Mouse (Mus musculus) CH12.LX (cell line): ENCODE data around the gene Rab23. TPM values are rescaled to one million over a fixed set of nuclear protein-coding genes. Genes with fewer than 3 reads are reported as not detected.

Experiments used
- DNase-seq: peaks from one replicate; pipeline ENCODE4 v3.0.0-alpha.2; 2013; ENCODE audit errors: extremely low read depth
- H3K27ac ChIP-seq: 2 replicates; pipeline ENCODE4 v1.5.1; 2012; ENCODE audit warnings: low read depth, mild to moderate bottlenecking, control low read depth, moderate library complexity; ENCODE audit not compliant: insufficient read depth
- H3K27me3 ChIP-seq: replicated peaks from 2 replicates; pipeline ENCODE3; 2012; ENCODE audit warnings: inconsistent platforms
- H3K36me3 ChIP-seq, 2 experiments: replicated peaks in 1 of 2; 2 replicates each; pipeline versions ENCODE3 to v1.6.1; 2012; ENCODE audit warnings: inconsistent platforms in 1 of 2, low read length in 1 of 2, mild to moderate bottlenecking in 1 of 2, mixed read lengths in 1 of 2, moderate library complexity in 1 of 2; ENCODE audit not compliant: control insufficient read depth in 1 of 2, insufficient read depth in 1 of 2
- H3K4me1 ChIP-seq, 2 experiments: 2 replicates each; pipeline ENCODE4 v1.6.1; 2012; ENCODE audit warnings: inconsistent platforms in 1 of 2, moderate library complexity in 1 of 2; ENCODE audit not compliant: insufficient read depth in 2 of 2, control insufficient read depth in 1 of 2
- H3K4me2 ChIP-seq: 2 replicates; pipeline ENCODE4 v1.6.1; 2012; ENCODE audit warnings: low read depth, mild to moderate bottlenecking, control low read depth; ENCODE audit not compliant: poor library complexity, insufficient read depth, severe bottlenecking
- H3K4me3 ChIP-seq, 3 experiments: fragments of 150-350 bp in 1 of 3; sonication (generic) in 1 of 3; replicated peaks in 1 of 3; 2 replicates each; pipeline versions ENCODE3 to v1.5.1; 2011 to 2012; ENCODE audit warnings: low read depth in 2 of 3, low read length in 2 of 3, mild to moderate bottlenecking in 2 of 3, moderate library complexity in 2 of 3, control low read depth in 1 of 3, improper control_type of control experiment in 1 of 3, inconsistent platforms in 1 of 3, mixed read lengths in 1 of 3; ENCODE audit not compliant: poor library complexity in 1 of 3
- H3K79me2 ChIP-seq: replicated peaks from 2 replicates; pipeline ENCODE4 v1.6.1; 2012; ENCODE audit warnings: mild to moderate bottlenecking, moderate library complexity; ENCODE audit not compliant: control insufficient read depth, poor library complexity, insufficient read depth, severe bottlenecking; ENCODE audit errors: extremely low read depth
- H3K9ac ChIP-seq: 2 replicates; pipeline ENCODE4 v1.6.1; 2012; ENCODE audit warnings: low read depth, mild to moderate bottlenecking, control low read depth, moderate library complexity; ENCODE audit not compliant: insufficient read depth
- H3K9me3 ChIP-seq: replicated peaks from 2 replicates; pipeline ENCODE3; 2012; ENCODE audit warnings: low read length, inconsistent platforms, mixed read lengths
- CHD1 ChIP-seq: IDR thresholded peaks from 2 replicates; pipeline ENCODE4 v1.6.1; 2012; ENCODE audit warnings: low read depth, low read length, improper control_type of control experiment, inconsistent platforms
- CHD2 ChIP-seq: IDR thresholded peaks from 2 replicates; pipeline ENCODE4 v1.6.1; 2011; ENCODE audit warnings: low read length, improper control_type of control experiment
- CTCF ChIP-seq, 2 experiments: IDR thresholded peaks in 1 of 2; conservative IDR thresholded peaks in 1 of 2; 2 replicates each; pipeline ENCODE4 v1.5.1; 2011 to 2012; ENCODE audit warnings: low read depth in 2 of 2, low read length in 2 of 2, improper control_type of control experiment in 1 of 2, inconsistent platforms in 1 of 2, mild to moderate bottlenecking in 1 of 2, moderate library complexity in 1 of 2
- E2F4 ChIP-seq: IDR thresholded peaks from 2 replicates; pipeline ENCODE4 v1.6.1; 2011; ENCODE audit warnings: low read depth, low read length, improper control_type of control experiment; ENCODE audit not compliant: insufficient replicate concordance
- ELF1 ChIP-seq: IDR thresholded peaks from 2 replicates; pipeline ENCODE4 v1.6.1; 2014; ENCODE audit warnings: low read depth, mild to moderate bottlenecking, inconsistent platforms, low read length, improper control_type of control experiment
- JUN ChIP-seq: IDR thresholded peaks from 2 replicates; pipeline ENCODE4 v1.6.1; 2011; ENCODE audit warnings: low read depth, mild to moderate bottlenecking, low read length, improper control_type of control experiment, moderate library complexity; ENCODE audit not compliant: insufficient read depth
- JUND ChIP-seq: conservative IDR thresholded peaks from 2 replicates; pipeline ENCODE4 v1.6.1; 2011; ENCODE audit warnings: low read depth, low read length, improper control_type of control experiment
- MAFK ChIP-seq: IDR thresholded peaks from 2 replicates; pipeline ENCODE4 v1.6.1; 2011; ENCODE audit warnings: low read length, improper control_type of control experiment; ENCODE audit not compliant: insufficient replicate concordance
- MAX ChIP-seq: IDR thresholded peaks from 2 replicates; pipeline ENCODE4 v1.6.1; 2011; ENCODE audit warnings: low read length, improper control_type of control experiment
- MAZ ChIP-seq: IDR thresholded peaks from 2 replicates; pipeline ENCODE4 v1.6.1; 2012; ENCODE audit warnings: low read depth, mild to moderate bottlenecking, inconsistent platforms, low read length, improper control_type of control experiment, moderate library complexity
- NRF1 ChIP-seq: IDR thresholded peaks from 2 replicates; pipeline ENCODE4 v1.6.1; 2014; ENCODE audit warnings: low read depth, mild to moderate bottlenecking, inconsistent platforms, low read length, improper control_type of control experiment, moderate library complexity
- PAX5 ChIP-seq: IDR thresholded peaks from 2 replicates; pipeline ENCODE4 v1.6.1; 2012; ENCODE audit warnings: low read length, inconsistent platforms, mixed read lengths
- POLR2A ChIP-seq: IDR thresholded peaks from 2 replicates; pipeline ENCODE4 v1.6.1; 2011; ENCODE audit warnings: low read depth, mild to moderate bottlenecking, improper control_type of control experiment, low read length
- RAD21 ChIP-seq: IDR thresholded peaks from 2 replicates; pipeline ENCODE4 v1.6.1; 2011; ENCODE audit warnings: low read depth, mild to moderate bottlenecking, low read length, improper control_type of control experiment, moderate library complexity
- SIN3A ChIP-seq: IDR thresholded peaks from 2 replicates; pipeline ENCODE4 v1.6.1; 2012; ENCODE audit warnings: low read length, improper control_type of control experiment, inconsistent platforms
- SMC3 ChIP-seq: IDR thresholded peaks from 2 replicates; pipeline ENCODE4 v1.6.1; 2011; ENCODE audit warnings: low read depth, low read length, improper control_type of control experiment
- UBTF ChIP-seq: IDR thresholded peaks from 2 replicates; pipeline ENCODE4 v1.6.1; 2012; ENCODE audit warnings: low read depth, mild to moderate bottlenecking, inconsistent platforms, low read length, improper control_type of control experiment, moderate library complexity
- ZKSCAN1 ChIP-seq: IDR thresholded peaks from 2 replicates; pipeline ENCODE4 v1.6.1; 2012; ENCODE audit warnings: low read depth, inconsistent platforms, low read length, improper control_type of control experiment, borderline replicate concordance
- ZMIZ1 ChIP-seq: IDR thresholded peaks from 2 replicates; pipeline ENCODE4 v1.6.1; 2012; ENCODE audit warnings: low read depth, mild to moderate bottlenecking, inconsistent platforms, low read length, improper control_type of control experiment
- ZNF384 ChIP-seq: IDR thresholded peaks from 2 replicates; pipeline ENCODE4 v1.6.1; 2012; ENCODE audit warnings: low read depth, low read length, improper control_type of control experiment, inconsistent platforms
- dilution Hi-C: fragments of 300-500 bp; cut with MboI; formaldehyde crosslinking; loops from 2 replicates; pipeline ENCODE4 v1.14.3; 2020; ENCODE audit warnings: low sequenced_read_pairs; ENCODE audit not compliant: extremely low pct_unique_long_range_greater_than_20kb, extremely low pct_ligation_motif_present
- in situ Hi-C: fragments of 300-500 bp; cut with MboI; formaldehyde crosslinking; loops from 3 replicates; pipeline ENCODE4 v1.14.3; 2019; ENCODE audit warnings: low sequenced_read_pairs, low pct_ligation_motif_present, low pct_unique_long_range_greater_than_20kb, mixed read lengths
- polyA plus RNA-seq: library from polyadenylated mRNA; unstranded; fragments of >175 nt; gene quantifications from 2 replicates; pipeline ENCODE4 v1.2.1, GENCODE M21; 2012; ENCODE audit warnings: low read depth; ENCODE audit not compliant: insufficient read length
- total RNA-seq, 2 experiments: library from RNA; depleted of rRNA; stranded (reverse); fragments of 300-350 nt in 1 of 2; fragments of >200 nt in 1 of 2; gene quantifications; 2 replicates each; pipeline ENCODE4 v1.2.3; 2012 to 2014

The Rab23 gene
- total and polyA plus RNA-seq, 3 experiments: 5.8 to 17.6 (median 6.7) TPM

DNA sequence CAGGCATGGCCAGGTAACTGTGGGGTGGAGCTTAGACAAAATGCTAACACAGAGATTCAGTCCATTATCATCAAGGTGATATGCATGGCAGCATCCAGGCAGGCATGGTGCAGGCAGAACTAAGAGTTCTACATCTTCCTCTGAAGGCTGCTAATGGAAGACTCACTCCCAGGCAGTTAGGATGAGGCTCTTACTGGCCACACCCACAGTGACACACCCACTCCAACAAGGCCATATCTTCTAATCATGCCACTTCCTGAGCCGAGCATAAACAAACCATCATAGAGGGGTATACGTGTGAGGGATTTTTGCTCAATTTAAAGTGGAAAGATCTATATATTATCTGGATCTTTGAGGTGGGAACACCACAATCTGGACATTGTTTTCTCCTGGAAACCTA is 10.1 kb upstream of the Rab23 start:
- in situ Hi-C loops: no loop called here
- Histone ChIP-seq H3K9me3 (no peaks in the 10 kb centered on the region), H3K27me3 (no peaks in the 10 kb centered on the region), H3K4me1 (peaks cover 6 to 8% of the 10 kb centered on the region in 2 experiments), H3K4me2 (no peak overlapping the region), H3K79me2 (no peaks in the 10 kb centered on the region), H3K27ac (no peak overlapping the region), H3K36me3 (no peaks in the 10 kb centered on the region), H3K4me3 (no peak overlapping the region), H3K9ac (no peak overlapping the region)
- no peak for DNase-seq
- TF ChIP-seq CTCF (conservative IDR thresholded peaks at IDR 0.05 in 1 of 2, IDR thresholded peaks at IDR 0.05 in 1 of 2; ENCODE audit: low read depth in 2 of 2, low read length in 2 of 2): no peak
- TF ChIP-seq JUN: no peak
- TF ChIP-seq ELF1: no peak
- no peak for TF ChIP-seq CHD2
- no peak for TF ChIP-seq NRF1
- TF ChIP-seq MAZ: no peak
- no peak for TF ChIP-seq SMC3
- no peak for TF ChIP-seq POLR2A
- TF ChIP-seq ZNF384: no peak
- no peak for TF ChIP-seq UBTF
- no peak for TF ChIP-seq JUND
- TF ChIP-seq MAX: no peak
- TF ChIP-seq PAX5: no peak
- no peak for TF ChIP-seq ZMIZ1
- no peak for TF ChIP-seq CHD1
- TF ChIP-seq RAD21: no peak
- no peak for TF ChIP-seq SIN3A
- no peak for TF ChIP-seq E2F4
- TF ChIP-seq MAFK: no peak
- dilution Hi-C loops: no loop called here

DNA sequence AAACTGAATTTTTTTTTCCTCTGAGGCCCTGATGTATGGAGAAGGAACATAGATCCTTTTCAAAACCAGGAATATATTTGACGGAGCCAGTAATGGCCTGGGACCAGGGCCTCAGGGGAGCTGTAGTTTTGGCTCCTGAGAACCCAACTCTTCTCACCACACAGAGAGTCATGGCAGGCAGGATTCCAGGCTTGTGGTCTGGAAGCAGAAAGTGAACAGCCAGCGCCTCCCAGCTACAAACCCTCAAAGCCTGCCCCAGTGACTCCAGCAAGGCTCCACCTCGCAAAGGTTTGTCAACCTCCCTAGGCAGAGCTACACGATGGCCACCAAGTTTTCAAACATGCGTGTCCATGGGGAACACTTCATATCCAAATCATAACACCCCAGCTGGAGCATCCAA is 7.7 kb upstream of the Rab23 start:
- dilution Hi-C loops: no loop called here
- peaks cover 6 to 8% of the 10 kb centered on the region in 2 experiments for H3K4me1 ChIP-seq
- DNase-seq: no peak
- no peaks in the 10 kb centered on the region for H3K36me3 ChIP-seq
- in situ Hi-C loops: no loop called here
- H3K79me2 ChIP-seq: no peaks in the 10 kb centered on the region
- H3K27ac ChIP-seq: no peak overlapping the region
- no peaks in the 10 kb centered on the region for H3K9me3 ChIP-seq
- no peak overlapping the region for H3K4me3 ChIP-seq
- TF ChIP-seq ELF1 (no peak), ZKSCAN1 (no peak), POLR2A (no peak), CTCF (conservative IDR thresholded peaks at IDR 0.05 in 1 of 2, IDR thresholded peaks at IDR 0.05 in 1 of 2; ENCODE audit: low read depth in 2 of 2, low read length in 2 of 2) (no peak), MAFK (no peak)
- no peak overlapping the region for H3K9ac ChIP-seq
- no peaks in the 10 kb centered on the region for H3K27me3 ChIP-seq
- no peak overlapping the region for H3K4me2 ChIP-seq
